Mouse (Mus musculus) urinary bladder, postnatal 14 days (tissue): ENCODE data around the gene Bach2.

Experiments used
- DNase-seq: peaks from one replicate; pipeline ENCODE4 v3.0.0; 2021; ENCODE audit warnings: low spot score

The Bach2 gene

DNA sequence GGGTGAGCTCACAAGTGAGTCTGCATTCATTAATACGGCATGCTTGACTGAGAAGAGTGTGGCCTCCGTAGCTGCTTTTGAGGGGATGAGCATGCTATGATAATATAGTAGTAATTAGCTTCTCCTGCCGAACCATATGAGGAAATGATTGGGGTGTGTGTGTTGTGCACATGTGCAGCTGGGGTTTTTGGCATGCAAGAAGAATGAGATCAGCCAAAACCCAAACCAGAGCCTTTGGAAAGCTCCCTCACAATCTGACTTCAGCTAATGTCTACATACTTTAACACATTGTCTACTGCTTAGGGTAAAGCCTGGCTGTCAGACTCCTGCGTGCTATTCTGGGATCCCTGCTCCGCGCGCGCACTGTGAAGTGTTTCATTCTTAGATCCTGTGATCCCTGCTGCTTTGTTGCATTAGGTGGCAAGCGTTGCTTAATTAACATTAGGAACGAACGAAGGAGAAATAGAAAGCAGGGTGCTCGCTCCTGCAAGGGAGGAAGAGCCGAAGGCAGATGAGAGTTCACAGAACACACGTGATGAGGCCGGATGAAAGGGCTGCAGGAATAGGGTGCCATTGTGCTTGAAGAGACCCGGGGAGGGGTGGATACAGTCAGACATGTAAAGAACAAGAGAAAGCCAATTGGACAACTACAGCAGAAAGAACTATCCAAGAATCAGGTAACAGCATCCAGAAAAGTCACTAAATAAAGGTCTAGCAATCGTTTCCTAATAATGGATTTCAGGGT, 248.2 kb downstream of the Bach2 start:
- DNase-seq = no peak

DNA sequence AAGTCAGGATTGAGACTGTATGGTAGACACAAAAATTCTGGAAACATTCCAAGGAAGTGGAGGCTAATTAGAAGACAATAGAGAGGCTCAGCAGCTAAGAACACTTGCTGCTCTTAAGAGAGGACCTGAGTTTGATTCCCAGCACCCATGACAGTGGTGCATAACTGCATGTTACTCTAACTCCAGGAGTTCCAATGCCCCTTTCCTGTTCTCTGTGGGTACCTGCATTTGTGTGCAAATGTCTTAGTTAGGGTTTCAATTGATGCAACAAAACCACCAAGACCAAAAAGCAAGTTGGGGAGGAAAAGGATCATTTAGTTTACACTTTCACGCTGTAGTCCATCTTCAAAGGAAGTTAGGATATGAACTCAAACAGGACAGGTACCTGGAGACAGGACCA, 250.6 kb downstream of the Bach2 start:
- no peak for DNase-seq

DNA sequence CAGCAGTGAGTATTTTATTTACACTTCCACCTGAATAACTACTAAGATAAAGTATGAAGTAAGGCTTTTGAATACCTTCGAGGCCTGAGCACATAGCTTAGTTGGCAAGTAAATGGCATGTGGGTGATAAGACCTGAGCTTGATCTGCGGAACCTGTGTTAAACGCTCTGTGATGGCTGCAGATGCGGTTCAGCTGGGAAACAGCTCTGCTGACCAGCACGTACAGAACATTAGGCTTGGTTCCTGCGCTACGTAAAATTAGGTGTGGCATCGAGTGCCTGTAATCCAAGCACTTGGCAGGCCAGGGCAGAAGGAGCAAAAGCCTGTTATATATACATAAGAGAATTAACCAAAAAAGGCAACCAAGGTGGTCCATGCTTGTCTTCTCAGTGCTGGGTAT, 252.6 kb downstream of the Bach2 start:
- no peak for DNase-seq

DNA sequence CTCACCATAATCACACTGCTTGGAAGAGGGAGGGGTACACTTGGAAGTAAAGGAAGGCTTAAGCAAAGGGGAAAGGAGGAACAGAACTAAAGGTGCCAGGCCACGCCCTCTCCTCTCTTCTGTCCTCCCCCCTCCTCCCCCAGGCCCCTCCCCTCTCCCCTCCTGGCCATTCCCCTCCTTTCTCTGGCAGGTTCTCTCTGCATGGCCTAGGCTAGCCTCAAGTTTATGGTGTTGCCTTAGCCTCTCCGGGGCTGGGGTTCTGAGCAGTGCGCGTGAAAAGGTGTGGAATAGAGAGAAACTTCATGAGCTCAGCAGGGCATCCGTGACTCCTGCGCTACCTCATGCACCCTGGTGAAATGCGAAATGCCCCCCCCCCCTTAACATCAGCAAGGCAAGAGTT, 254.2 kb downstream of the Bach2 start:
- no peak for DNase-seq

DNA sequence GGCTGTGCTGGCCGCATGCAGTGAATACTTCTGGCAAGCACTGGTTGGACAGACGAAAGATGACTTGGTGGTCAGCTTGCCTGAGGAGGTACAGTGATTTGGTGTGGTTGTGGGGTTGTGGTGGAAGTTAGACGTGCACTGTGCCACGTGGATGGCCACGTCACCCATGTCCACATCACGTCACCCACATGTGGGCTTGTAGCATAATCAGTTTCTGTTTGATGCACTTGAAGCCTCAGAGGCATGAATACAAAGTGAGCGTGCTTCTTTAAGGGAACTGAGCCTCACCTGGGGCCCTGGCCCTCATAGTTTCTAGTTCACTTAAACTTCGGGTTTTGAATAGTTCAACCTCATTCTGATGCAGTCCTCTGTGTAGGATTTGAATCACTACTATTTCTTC, 263.2 kb downstream of the Bach2 start:
- no peak for DNase-seq

DNA sequence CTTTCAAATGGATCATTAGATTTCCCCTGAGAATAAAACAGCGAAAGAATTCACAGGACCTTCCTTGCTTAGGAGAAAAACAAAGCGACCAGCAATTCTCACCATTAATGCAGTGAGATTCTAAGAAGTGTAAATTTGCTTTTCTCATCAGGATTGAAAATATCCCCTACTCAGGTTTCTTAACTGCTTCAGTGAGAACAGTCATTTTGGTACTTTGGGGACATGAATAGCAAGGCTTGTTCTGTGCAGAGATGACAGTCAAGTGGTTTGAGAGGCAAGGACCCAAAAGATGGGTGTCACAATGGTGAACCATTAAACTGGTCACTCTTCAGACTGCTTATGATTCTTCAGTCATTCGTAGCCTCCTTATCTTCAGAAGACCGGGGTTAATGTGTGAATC, 263.6 kb downstream of the Bach2 start:
- DNase-seq = no peak

DNA sequence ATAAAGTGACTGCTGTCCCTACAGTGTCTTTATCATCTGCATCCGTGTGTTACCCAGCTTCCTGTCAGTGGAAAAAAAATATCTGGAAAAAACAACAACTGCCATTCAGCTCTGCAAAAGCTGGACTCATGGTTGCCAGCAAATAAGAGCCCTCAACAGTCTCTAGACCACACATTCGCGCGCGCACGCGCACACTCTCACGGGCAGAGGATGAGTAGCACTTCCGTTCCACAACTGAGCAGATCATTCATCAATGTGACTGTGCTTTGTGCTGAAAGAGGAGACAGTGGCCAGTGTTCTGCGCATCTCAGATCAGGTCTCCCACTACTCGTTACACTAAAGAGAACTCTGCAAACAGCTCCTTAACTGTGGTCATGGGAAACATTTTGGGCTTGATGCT, 265.6 kb downstream of the Bach2 start:
- DNase-seq = no peak

DNA sequence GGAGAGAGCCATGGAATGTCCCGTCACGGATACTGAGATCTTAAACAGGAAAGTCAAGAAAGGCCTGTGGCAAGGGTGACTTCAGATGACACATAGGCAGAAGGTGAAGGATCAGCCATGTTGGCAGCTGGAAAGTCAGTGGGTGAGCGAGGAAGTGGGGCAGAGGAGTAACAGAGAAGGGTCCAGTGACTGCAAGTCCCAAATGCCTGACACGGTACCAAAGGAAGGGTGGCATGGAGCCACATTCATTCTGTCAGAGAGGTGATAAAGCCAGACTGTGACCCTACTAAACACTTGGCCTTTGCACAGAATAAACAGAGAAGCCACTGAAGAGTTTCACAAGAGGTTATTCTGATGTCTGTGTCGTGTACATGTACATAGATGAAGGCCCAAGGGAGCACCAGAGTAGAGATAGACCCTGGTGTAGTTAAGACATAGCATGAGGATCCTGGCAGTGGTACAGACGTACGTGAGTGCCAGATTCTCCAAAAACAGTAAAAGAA, 267.8 kb downstream of the Bach2 start:
- DNase-seq = no peak

DNA sequence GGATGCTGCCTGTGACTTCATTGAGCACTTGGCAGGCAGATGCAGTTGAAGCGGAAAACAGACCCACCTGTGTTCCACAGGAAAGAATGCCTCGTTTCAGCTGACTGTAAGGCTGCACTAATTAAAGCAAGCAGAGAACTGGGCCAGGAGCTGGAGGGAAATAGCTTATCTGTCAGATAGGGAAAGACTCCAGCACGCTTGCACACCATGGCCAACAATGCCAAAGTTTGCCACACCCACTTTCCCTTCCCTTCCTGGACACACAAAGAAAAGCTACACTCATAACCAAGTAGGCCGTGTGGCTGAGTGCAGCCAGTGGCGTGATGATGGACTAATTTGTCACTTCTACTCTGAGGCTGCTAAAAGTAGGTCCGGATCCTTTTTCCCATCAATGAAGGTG, 268.4 kb downstream of the Bach2 start:
- DNase-seq = no peak

DNA sequence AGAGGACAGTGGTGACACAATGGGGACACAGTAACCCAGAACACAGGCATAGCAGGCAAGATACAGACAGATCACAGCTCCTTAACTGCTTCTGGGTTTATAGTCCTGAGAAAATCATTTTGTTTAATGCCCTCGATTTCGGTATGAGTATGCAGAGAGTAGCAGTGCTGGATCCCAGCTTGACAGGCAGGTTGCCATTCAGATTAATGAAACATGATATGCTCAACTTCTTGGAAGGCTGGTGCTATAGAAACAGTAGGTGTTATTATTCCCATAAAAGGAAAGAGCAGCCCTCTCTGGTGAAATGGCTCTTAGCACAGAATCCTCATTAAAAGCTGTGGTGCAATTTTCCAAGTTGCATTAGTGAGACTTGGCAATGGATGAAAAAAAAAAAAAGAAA, 270.0 kb downstream of the Bach2 start:
- DNase-seq = no peak

DNA sequence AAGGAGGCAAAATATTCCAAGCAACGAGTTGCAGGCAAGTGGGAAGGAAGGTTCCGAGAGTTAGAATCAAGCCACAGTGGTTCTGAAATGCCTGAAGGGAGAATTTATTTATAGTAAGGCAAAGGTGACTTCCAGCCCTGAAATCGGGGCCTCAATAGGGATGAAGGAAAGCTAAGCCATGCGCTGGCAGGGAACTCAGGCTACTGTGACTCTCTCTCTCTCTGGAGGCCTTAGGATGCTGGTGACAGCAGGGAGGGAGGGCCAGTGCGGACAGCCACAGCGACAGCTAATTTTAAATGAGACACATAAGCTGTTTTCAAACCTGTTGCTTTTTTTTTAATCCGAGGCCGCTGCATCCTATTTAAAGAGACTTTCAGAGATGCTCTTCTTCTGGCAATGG, 270.4 kb downstream of the Bach2 start:
- DNase-seq = no peak

DNA sequence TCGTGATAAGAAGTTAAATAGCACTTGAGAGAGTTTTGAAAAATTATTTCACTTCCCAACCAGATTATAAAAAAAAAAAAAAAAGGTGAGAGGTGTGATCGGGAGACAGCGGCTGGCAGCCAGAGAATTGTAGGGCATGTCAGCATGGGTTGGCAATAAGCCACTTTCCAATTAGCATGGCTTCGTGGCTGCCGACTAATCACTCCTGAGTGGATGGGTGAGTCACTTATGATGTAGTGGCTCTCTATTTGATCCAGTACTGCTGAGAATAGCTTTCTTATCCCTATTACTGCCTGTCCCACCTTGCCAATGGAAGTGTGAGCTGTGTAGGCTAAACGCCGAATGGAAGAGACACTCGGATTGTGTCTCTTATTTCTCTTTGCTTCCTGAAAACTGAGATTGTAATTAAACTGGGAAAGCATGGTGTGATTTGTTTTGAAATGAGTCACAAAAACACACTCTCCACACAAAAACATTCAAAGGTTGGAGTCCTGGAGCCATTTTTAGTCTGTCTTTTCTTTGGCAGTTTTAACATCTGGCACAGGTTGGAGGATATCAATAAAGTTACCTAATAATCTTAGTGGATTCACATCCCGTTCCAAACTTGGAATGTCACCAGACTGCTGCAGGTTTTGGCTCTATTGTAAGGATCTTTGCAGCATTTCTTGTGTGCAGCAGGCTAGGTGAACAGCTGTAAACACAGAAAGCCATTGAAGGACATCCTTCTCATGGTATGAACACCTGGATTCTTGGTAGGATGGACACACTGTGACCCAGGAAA, 271.4 kb downstream of the Bach2 start:
- DNase-seq = no peak

DNA sequence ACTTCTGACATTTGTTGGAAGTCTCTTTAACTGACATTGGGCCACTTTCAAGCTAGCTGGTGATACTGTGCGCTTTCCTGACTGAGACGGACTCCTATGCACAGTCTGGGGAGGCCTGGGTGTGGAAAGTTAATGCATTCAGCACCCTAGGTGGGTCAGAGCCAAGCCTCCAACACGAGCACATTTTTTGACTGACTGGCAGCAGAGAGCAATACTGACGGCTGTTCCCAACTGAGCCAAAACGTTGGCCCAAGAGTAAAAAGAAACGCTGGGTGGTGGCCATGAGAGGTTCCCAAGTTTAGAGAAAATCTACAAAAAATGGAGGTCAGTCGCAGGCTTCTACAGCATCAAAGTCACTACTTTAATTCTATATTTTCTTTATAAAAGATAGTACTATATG, 272.3 kb downstream of the Bach2 start:
- no peak for DNase-seq

DNA sequence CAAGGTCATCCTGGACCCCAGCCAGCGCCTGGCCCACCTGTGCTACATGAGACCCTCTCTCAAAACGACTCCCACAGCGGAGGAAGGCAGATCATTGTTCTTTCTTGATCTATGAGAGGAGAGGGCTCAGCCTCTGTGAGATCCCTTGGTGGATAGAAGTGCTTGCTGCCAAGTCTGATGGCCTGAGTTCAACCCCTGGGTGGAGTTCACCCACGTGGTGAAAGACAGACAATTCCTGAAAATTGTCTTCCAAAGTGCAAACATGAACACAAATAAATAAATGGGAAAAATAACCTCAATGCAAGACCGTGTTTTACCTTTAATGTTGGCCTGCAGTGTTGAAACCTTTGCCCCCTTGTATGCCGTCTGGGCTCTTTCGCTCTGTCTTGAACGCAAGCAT, 277.5 kb downstream of the Bach2 start:
- no peak for DNase-seq

DNA sequence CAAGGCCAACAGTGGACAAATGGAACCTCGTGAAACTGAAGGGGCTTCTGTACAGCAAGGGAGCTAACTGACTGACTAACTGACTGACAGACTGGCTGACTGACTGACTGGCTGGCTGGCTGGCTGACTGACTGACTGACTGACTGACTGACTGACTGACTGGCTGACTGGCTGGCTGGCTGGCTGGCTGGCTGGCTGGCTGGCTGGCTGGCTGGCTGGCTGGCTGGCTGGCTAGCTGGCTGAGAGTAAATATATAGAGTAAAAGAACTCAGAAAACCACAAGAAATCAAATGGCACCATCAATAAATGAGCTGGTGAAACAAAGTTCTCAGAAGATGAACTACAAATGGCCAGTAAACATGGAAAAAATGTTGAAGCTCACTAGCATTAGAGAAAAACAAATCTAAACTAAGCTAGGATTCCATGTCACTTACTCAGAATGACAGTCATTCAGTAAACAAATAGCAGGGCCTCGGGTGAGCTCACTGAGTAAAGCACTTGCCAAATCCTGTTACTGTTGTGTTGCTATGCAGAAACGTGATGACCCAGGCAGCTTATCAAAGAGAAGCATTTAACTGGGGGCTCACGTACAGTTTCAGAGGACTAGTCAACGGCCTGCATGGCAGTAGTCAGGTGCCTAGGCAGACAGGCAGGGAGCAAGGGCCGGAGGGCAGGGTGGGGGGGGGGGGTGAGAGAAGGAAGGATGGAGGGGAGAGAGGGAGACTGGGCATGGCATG, 280.4 kb downstream of the Bach2 start:
- peak; percentile 38 for DNase-seq

DNA sequence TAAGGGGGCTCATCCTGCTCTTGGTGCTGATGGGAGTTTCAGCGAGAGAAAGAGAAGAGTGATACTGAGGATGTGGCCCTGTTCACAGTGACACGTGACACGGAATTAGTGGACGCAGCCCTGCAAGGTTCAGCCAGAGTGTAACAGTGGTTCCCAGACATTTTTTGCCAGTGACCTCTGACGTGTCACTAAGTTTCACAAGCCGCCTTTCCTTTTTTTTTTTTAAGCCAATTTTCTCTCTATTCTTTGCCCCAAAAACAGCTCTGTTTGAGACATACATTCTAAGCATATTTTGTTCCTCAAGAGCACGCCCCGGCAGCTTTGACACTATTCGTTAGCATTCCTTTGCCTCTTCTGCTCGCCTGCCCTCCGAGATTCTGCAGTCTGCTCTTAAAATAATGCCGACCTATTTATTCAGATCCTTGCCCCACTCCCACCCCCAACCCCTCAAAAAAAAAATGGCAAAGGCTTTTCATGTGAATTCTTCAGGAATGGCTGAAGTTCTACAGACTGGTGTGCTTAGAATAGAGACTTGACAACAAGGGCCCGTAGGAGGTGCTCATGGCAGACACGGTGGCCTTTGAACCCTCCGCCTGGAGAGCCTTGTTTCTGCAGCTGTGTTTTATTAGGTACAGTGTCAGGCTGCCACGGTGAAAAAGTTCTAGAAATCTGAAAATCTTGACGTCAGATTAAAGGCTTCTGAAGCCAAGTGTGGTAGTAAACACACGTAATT, 282.2 kb downstream of the Bach2 start:
- DNase-seq = peak; percentile 42

DNA sequence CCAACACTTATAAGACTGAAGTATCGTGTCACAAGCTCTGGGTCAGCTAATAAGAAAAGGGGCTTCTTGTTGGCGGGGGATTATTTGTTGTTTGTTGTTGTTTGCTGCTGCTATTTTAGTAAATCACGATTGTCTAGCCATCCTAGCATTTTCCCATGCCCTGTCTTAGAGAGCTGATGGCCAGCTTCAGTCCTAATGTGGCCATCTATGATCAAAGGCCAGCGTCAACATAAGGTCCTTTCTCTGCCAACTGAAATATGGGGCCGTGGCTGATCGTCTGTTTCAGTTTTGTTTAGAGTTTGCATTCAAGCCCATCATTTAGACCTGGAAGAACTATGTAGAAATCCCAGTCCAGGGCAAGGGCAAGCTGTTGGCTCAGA, 282.7 kb downstream of the Bach2 start:
- DNase-seq = no peak

DNA sequence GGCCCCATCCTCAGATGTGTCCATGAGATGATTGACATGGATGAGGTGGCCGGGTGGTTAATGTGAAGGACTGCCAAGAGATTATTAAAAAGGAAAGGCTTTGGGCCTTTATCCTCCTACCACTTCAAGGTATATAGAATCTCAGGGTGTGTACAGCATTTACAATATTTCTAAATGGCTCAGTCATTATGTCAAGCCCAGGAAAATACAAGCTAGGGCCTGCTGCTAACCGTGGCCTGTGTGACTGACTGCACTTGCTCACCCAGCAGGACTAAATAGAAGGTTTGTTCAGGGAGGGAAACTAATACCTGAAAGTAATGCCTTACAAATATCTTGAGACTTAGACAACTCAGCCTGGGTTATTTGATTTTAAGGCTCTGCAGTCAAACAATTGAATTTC, 283.4 kb downstream of the Bach2 start:
- DNase-seq = peak; percentile 15

DNA sequence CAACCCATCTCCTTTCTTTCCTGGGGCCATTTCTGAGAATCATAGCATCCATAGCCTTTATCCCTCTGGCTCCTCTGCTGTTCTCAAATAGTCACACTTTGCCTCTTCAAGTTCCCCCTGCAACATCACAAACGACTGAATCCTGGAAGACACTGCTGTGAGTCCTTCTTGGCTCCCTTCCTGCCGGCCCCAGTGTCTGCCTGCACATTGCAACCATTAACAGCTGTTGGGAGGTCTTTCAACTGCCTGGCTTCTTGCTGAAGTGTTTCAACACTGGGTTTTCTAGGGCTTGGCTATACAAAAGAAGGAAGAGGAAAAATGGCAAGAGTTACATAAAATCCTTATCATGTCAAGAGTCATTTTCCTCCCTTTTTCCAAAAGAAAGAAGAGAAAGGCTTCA, 285.7 kb downstream of the Bach2 start:
- DNase-seq = peak; percentile 49

DNA sequence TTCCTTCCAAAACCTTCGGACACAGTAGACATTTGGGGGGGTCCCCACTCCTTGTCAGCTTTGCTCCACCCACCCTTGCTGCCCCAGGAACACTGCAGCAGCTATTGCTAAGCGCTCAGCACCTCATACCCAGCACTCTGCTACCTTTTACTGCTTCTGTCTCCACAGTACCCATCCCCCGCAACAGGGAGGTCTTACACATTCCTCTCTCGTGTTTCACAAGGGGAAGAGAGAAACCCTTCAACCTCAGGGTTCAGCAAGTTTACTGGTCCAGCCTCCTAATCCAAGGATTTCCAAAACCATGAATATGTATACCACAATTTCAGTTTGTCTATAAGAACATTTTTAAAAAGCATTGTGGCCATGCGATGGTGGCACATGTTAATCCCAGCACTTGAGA, 286.4 kb downstream of the Bach2 start:
- DNase-seq = no peak

DNA sequence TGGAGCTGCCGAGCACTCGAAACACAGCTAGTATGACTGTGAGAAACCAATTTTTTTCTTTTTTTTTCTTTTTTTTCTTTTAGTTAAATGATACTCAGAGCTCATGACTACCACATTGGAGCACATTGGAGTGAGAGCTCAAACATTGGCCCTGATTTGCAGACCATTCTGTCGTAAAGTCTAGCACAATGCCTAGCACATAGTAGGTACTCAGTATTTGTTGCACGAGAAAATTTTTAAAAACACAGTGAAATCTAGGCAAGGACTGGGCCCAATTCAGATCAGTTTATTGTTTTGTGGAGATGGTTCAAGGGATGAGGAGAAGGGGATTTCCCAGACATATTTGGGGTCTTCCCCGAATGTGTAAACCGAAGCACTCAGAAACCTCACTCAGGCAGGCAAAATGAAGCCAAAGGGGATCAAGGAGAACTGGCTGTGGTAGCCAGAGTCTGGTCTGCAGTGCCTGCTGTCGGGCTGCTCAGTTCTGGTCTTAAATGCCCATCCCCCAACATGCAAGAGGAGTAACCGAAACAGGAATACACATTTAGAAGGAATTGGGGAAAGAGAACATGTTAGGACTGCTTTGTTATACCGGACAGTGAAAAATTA, 287.7 kb downstream of the Bach2 start:
- DNase-seq = no peak
